Mouse (Mus musculus) mesoderm, embryonic 11.5 days (tissue): Measurements from ENCODE around the gene Vezf1.
"Not testable (repeated sequence)": the region's sequence is repeated elsewhere in the genome, so short reads cannot be mapped to it uniquely, and the experiment has no call there.

Experiments used
- DNase-seq: peaks from one replicate; pipeline ENCODE4 v3.0.0-alpha.2; 2012; ENCODE audit warnings: low read depth, low spot score

Gene Vezf1

GRCm38 (mm10) chr11:88067586-88068410 is at the start of gene Vezf1:
Gene Vezf1, plus strand, starts transcription at chr11:88068279.
- peak; percentile 83 for DNase-seq

DNA sequence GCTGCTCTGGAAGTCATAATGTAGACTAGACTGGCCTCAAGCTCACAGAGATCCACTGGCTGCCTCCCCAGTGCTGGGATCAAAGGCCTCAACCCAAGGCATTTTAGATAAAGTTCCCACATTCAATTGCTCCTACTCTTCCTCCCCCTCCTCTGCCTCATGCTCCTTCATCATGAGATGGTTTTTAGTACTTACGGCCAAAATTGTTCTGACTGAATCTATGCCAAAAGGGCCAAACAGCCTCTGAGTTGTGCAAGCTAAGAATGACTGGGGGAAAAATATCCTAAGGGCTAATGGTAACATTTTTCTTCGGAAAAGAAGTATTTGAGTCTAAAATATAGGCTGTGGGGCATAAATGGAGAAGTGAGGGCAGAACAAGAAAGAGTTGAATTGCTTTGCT is 44.1 kb upstream of the Vezf1 start:
- DNase-seq, result no peak

DNA sequence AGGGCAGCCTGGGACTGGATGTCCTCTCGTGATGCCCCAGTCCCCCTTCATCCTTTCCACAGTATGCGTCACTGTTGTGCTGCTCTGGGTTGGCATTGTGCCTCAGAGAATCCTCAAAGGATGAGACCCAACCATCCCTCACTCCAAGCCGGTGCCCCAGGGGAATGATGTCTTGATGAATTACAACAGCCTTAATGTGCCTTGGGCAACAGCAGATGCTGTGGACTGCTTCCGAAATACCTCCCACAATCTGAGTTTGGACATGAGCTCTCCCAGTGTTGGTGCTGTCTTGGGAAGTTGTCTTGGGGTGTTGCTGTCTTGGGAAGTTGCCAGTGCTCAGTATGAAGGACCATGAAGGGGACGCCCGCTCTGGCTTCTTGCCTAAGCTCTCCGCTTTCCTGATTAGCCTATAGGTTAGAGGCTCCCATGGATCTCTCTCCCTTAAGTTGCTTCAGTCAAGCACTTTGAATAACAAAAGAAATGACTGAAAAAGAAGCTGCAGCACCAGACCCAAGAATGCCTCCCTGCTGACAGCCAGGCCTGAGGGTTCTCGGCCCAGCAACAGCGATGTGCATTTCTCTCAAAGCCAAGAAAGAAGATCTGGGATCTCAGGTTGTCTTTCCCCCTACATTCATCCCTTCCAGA is 40.6 kb upstream of the Vezf1 start:
- DNase-seq, result peak; percentile 36

- DNase-seq, result no peak
Observed at GRCm38 (mm10) chr11:88028193-88028684, 39.8 kb upstream of the Vezf1 start.

GRCm38 (mm10) chr11:88030219-88030618 is 37.9 kb upstream of the Vezf1 start:
- no peak for DNase-seq

DNA sequence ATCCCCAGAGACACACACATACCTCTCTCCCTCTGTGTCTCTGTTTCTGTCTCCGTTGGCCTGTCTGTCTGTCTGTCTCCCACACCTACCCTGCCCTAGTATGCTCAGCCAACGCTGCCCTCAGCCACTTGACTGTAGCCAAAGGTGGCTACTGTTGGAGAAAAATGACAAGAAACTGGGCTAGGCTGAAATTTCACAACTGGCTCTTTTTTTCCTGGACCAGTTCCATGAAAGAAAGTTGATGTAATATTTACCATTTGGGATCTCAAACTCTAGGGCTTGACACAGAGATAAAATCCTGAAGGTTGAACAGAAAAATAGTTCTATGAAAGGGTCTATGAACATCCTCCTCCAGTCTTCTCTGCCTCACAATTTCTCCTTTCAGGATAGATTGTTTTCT is 37.2 kb upstream of the Vezf1 start:
- DNase-seq, result no peak

- DNase-seq, result no peak
Observed at GRCm38 (mm10) chr11:88031753-88032152, 36.3 kb upstream of the Vezf1 start.

DNA sequence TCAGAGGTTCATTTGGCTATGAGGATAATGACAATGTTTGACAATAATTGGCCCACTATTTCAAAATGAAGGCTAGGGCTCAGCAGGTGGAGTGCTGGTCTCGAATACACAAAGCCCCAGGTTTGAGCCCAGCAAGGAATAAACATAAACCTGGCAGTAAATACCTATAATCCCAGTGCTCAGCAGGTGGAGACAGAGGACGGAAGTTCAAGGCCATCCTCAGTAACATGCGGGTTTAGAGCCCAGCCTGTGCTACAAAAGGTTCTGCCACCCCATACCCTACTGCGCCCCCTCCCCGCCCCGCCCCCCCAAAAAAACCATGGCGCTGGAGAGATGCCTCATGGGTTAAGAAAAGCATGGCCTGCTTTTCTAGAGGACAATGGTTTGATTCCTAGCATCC is 32.1 kb upstream of the Vezf1 start:
- DNase-seq, result no peak

DNA sequence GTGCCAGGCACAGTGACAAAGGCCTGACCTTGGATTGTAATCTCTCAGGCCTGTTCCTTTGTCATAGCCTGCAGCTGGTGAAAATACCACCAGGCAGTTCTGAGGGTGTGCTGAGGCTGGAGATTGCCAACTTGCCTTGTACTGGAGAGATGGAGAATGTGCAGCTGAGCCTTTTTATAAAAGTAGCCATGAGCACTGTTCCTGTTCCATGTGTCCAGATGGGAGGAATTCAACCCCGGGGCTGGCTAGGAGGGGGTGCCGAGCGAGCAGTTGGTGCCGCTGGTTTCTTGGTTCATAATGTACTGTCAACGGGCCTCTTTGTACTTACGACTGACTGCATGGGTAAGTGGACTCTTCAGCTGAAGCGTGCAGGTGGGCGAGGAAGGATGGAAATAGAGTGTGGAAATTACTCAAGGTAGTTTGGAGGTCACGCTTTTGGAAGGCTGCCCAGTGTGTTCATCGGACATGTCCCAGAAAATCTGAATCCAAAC is 31.3 kb upstream of the Vezf1 start:
- no peak for DNase-seq

- DNase-seq, result no peak
Observed at GRCm38 (mm10) chr11:88037386-88037785, 30.7 kb upstream of the Vezf1 start.

GRCm38 (mm10) chr11:88039066-88039465 is 29.0 kb upstream of the Vezf1 start:
- DNase-seq, result no peak

GRCm38 (mm10) chr11:88044314-88044713 is 23.8 kb upstream of the Vezf1 start:
- DNase-seq, result no peak

DNA sequence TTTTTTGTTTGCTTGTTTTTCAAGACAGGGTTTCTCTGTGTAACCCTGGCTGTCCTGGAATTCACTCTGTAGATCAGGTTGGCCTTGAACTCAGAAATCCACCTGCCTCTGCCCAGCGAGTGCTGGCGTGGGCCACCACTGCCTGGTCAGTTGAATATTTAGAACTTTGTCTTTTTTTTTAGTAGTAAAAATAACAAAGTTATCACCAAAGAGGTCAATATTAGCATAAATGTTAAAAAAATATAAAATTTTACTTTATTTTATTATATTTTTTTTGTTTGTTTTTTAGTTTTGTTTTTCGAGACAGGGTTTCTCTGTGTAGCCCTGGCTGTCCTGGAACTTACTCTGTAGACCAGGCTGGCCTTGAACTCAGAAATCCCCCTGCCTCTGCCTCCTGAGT is 22.9 kb upstream of the Vezf1 start:
- DNase-seq, result not testable (repeated sequence)

- DNase-seq, result no peak
Observed at GRCm38 (mm10) chr11:88045878-88046277, 22.2 kb upstream of the Vezf1 start.

- DNase-seq, result no peak
Observed at GRCm38 (mm10) chr11:88046323-88046937, 21.6 kb upstream of the Vezf1 start.

DNA sequence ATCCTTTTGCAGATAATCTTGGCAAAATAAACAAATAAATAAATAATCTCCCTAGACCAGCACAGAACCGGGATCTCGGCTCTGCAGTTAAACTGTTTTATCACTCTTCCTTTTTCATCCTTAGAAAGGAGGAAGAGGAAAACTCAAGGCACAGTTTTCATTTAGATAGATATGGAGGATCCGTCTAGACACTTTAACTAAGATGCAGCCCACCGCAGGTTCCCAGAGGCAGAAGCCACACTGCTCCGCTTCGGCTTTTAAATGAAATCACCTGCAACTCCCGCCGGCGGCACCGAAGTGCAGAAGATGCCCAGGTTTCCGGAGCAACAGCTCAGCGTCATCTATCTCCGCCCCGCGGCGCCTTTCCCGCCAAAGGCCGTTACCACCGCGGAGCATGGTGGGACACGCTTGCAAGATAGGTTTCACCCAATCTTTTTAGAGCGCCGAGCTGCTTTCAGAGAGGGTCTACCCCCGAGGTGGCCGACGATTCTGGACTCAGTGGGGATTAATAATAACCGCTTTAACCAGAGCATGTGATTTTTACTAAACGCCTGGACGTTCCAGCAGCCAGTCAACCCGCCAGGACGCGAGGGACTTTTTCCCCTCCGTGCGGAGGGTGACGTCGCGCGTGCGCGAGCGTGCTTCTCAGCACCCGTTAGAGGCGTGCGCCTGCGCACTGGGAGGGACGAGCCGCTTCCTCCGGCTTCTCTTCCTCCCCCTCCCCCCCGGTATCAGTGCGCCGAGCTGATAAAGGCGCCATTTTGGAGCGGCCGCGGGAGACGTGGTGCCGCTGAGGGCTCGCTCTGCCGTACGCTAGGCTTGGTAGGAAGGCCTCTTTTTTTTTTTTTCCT is 20.9 kb upstream of the Vezf1 start, which contains the start of gene Srsf1:
Srsf1 (plus strand) TSS at position 430 of the 851 bp plus-strand sequence.
- DNase-seq, result peak; percentile 100

- DNase-seq, result peak; percentile 66
Observed at GRCm38 (mm10) chr11:88047871-88048531, 20.1 kb upstream of the Vezf1 start.

DNA sequence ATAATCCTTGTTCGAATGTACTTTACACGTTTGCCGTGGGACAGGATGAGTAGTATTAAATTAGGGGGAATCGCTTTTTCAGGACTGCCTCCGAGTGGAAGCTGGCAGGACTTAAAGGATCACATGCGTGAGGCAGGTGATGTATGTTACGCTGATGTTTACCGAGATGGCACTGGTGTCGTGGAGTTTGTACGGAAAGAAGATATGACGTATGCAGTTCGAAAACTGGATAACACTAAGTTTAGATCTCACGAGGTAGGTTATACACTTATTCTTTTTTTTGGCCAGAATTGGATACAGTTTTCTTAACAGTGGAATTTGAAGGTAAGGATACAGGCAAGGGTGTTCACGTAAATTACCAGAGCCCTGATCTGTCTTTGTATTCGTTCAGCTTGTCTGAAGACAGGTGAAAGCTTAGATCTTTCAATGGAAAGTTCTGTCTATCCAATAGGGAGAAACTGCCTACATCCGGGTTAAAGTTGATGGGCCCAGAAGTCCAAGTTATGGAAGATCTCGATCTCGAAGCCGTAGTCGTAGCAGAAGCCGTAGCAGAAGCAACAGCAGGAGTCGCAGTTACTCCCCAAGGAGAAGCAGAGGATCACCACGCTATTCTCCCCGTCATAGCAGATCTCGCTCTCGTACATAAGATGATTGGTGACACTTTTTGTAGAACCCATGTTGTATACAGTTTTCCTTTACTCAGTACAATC is 19.0 kb upstream of the Vezf1 start:
- DNase-seq, result no peak

DNA sequence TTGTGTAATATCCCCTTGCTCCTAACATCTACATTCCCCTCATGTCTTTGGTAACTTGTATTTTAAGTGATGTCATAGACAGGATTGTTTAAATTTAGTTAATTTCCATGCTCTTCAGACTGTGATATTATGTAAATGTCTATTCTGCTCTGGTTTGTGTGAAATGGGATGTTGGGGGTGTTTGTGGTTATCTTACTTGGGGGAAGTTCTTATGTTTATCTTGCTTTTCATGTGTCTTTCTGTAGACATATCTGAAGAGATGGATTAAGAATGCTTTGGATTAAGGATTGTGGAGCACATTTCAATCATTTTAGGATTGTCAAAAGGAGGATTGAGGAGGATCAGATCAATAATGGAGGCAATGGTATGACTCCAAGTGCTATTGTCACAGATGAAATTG is 18.3 kb upstream of the Vezf1 start:
- no peak for DNase-seq

GRCm38 (mm10) chr11:88052638-88053037 is 15.4 kb upstream of the Vezf1 start:
- no peak for DNase-seq
